Mouse (Mus musculus) thymus, postnatal 0 days (tissue): ENCODE measurements around the gene Nell2. TPM values are rescaled to one million over a fixed set of nuclear protein-coding genes. Genes with fewer than 3 reads are reported as not detected.
"Not testable (repeated sequence)": the region's sequence is repeated elsewhere in the genome, so short reads cannot be mapped to it uniquely, and the experiment has no call there.

Experiments used
- DNase-seq: peaks from one replicate; pipeline ENCODE4 v3.0.0-alpha.2; 2015; ENCODE audit warnings: low spot score
- polyA plus RNA-seq: library from polyadenylated mRNA; unstranded; fragments of >200 nt; fragmentation: Nextera tagmentation; extraction: Ambion mirVana; gene quantifications from 2 replicates; pipeline ENCODE4 v1.2.1, GENCODE M21; 2015

Nell2 gene
- polyA plus RNA-seq, 1 experiment from 2014 or later: 4.7 TPM

DNA sequence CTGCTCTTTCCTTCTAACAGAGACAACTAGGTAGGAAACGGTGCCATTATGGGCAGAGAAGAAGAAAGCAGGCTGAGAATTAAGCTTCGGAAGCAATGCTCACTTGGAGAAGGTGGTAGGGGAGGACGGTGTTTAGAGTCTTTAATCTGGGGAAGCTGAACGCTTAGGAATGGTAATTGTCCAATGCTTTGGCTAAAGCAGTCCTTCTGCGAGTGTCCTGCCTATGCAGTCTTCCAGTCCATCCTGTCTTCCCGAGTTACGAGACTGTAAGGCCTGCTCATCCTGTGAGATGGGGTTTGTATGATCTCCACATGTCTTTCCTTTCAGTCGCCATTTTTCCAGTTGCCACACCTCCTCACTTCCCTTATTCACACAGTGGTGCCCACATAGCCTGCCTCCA lies 284.5 kb downstream of the Nell2 start:
- no peak for DNase-seq

DNA sequence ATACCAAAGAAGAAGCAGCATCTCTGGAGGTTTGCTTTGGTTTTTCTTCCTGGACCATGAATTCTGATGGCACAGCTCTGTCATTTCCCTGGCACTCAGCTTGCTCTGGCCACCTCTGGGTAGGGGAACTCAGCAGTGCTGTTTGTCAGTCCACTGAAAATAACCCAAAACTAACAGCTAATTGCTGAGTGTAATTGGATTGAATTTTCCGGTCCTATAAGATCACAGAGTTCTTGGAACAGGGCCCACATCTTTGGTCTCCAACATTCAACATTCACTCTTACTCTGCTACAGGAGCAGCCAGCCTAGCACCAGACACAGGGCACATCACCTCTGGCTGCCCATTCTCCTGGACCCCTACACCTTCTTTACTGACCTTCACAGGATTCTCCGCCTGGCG lies 287.2 kb downstream of the Nell2 start:
- DNase-seq: no peak

DNA sequence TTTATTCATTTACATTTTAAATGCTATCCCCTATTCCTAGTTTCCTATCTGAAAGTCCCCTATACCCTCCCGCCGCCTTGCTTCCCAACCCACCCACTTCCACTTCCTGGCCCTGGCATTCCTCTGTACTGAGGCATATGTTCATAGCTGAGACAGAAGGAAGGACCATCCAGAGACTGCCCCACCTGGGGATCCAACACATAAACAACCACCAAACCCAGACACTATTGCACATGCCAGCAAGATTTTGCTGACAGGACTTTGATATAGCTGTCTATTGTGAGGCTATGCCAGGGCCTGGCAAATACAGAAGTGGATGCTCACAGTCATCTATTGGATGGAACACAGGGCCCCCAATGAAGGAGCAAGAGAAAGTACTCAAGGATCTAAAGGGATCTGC lies 291.3 kb downstream of the Nell2 start:
- not testable (repeated sequence) for DNase-seq

DNA sequence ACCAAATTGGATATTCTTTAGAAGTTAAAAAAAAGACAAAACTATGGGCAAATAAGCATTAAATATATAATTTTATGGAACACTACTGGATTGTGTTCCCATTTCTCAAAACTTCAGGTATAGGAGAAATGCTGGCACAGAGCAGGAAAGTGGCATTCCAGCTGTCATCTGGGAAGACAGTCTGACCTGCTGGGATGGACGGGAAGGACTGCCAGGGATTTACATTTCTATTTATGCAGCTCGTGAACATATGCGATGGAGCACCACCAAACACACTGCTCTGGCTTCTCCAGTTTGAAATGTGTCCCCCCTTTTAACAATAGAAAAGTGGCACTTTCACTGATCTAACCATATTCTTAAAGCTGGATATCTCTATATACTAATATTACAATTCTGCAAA lies 291.9 kb downstream of the Nell2 start:
- DNase-seq: no peak

DNA sequence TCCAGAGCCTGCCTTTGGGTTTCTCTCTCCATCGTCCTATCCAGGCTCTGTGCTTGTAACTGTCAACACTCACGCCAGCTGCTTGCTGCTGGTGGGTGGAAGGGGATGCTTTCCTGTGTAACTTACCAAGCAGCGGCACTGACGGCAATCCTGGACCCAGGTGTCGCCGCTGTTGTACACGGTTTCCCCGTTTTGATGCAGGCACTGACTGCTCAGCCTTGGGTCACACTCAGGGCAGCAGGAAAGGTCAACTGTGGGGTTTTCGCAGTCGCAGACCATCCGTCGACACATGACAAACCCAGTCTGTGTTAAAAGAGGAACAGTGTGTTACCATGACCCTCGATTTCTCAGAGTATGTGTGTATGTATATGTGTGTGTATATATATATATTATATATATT lies 297.2 kb downstream of the Nell2 start:
- DNase-seq: no peak

DNA sequence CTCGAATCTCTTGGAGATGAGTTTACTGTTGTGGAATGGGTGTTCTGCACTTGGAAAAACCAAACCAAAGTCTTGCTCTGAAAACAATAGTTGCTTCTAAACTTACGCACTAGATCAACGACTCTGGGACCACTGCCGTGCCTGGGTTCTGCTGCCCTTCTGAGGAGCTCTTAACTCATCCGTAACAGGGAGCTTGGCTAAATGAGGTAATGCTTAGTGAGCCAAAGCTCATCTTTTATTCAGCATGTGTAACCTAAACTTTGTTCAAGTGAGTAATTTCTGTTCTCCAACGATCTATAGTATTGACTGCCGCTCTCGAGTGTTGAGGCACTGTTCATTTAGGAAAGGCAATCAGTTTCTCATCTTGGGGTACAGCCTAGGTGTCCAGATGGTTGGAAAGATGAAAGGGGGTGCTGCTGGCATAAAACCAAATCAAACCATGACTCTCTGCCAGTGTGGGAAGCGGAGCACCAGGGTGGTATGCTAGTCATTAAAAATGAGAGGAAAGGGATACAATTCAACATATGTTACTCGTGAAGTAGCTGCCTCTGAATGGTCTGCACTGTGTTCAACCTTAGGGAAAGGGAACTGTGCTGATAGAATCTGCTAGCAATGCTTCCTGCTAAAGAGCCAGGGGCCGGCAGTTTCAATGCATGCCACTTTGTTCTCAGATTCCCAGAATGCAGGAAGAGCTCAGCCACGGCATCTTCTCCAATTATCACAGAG lies 311.6 kb downstream of the Nell2 start:
- no peak for DNase-seq

DNA sequence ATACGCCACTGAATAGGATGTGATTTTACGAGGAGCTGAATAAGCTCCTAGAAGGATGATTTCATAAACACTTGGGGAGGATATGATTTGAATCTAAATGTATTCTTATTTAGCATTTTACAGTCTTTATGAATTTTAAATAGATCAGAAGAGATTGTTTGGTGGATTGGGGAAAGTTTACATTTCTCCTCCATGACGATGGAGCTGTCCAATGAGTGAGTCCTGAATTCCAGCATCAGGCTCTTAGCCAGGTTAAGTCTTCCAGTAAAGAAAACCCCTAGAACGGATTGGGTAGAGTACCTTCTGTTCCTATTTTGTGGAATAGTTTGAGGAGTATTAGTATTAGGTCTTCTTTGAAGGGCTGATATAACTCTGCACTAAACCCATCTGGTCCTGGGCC lies 317.8 kb downstream of the Nell2 start:
- no peak for DNase-seq

DNA sequence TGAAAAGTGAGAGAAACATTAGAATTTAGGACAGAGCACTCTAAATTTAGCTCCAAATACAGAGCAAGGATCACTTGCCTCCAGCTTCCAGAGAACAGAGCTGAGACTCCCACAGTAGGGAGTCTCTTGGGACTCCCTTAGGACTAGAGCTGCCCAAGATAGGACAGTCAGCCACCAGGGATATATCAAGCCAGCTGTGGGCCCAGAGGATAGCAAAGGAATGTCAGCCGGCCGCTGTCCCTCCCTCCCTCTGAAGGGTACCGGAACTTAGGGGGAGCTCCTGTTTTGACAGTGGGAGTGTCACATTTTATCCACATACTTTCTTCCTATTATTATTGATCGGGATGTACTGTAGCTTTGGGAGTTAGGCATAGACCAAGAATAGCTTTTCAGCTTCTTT lies 319.2 kb downstream of the Nell2 start:
- DNase-seq: no peak

DNA sequence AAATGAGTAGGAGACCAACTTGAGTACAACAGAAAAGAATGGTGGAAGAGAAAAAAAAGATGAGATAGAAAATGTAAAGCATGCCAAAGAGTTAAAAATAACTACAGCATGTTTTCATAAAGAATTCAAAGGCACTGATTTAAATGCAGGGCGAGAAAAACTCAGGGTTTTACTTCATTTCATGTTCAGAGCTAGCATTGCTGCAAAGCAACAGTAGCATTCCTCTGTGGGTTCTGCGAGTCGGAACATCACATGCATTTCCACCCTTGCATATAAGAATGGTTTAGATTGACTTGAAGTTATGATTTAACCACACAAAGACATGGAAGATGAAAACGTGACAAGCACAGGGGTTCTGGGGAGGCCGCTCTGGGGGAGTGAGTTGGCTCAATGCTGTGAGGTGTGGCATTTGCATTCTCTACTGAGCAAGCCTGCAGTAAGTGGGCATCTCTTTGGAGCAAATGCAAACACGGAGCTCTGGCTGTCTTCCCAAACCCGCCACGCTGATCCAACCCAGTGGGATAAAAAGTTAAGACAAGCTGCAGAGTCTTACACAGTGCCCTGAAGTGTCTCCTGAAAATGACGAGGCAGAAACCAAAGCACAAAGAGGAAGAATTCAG lies 334.6 kb downstream of the Nell2 start:
- DNase-seq: no peak

DNA sequence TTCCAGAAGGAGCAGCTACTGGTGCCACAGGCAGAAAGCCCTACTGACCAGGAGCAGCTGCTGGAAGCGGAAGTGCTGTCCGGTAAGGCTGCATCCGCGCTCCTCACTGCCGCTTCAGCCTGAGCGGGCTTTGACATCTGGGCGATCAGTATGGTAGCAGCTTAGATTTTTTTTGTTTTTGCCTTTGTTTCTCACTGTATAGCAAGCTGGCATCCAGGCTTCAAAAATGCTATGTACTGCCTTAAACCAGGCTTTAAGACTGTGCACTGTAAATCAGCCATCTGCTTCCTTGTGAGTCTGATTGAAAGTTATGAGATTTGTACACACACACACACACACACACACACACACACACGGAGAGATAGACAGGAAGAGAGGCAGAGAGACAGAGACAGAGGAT lies 335.4 kb downstream of the Nell2 start:
- DNase-seq: no peak

DNA sequence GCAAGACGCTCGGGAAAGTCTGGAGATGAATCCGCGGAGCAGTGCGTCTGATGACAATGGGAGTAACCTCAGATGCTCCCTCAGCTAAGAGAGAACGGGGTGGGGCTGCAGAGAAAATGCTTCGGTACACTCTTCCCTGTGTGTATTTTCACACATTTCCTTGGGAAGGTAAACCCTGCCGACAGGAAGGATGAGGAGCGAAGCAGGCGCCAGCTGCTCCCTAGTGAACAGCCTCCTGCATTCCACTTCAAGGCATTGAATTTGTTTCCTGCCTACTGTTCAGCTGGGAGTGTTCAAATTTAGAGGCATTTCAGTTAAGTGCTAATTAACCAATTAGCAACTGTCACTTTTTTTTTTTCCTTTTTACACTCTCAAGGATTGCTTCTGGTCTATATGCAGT lies 342.1 kb downstream of the Nell2 start:
- no peak for DNase-seq

DNA sequence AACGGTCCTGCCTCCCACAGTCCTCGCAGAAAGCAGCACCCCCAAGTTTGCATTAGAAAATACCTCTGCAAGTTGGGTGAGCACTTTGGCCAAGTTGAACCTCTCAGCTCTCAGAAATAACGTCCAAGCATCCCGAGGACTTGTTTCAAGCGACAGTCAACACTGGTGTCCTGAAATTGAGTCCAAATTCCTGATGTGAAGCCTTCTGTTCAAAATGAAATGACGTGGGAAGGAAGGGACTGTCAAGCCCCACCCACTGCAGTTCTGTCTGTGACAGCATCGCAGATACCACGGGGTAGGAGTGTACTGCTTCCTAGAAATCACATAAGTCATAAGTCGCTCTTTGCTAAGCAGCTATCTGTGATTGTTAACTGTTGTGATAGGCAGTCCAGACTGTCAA lies 342.9 kb downstream of the Nell2 start:
- DNase-seq: no peak

DNA sequence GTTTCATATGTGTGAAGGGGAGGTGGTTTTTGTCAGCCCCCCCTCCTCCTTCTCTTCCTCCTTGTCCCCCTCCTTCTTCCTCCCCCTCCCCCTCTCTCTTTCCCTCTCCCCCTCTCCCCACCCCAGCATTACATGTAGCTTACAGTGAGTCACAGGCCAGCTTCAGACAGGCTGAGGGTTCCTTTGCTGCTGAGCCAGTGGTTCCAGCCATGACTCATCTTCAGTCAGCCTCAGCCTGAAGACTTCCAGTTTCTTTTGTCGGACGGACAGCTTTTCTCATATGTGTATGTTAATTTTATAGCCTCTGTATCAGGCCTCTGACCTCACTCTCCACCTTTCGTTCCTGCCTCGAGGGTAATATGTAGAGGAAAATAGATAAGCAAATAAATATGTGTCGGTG lies 344.9 kb downstream of the Nell2 start:
- DNase-seq: no peak

DNA sequence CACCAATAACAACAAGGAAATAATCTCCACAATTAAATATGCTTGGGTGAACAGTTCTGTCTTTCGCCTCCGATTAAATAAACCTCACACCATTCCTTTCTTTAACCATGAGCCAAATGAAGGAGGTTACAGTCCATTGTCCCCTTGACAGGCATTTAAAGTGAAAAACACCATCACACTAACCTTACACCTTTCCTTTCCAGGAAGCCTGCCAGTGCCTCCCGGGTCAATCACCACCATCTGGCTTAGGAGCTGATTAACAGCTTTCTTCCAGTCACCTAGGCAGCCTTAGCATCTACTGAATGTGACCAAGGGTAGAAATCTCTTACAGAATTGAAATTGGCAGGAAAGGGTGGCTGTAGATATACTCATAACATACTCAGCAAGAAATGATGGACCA lies 371.5 kb downstream of the Nell2 start:
- DNase-seq: no peak

DNA sequence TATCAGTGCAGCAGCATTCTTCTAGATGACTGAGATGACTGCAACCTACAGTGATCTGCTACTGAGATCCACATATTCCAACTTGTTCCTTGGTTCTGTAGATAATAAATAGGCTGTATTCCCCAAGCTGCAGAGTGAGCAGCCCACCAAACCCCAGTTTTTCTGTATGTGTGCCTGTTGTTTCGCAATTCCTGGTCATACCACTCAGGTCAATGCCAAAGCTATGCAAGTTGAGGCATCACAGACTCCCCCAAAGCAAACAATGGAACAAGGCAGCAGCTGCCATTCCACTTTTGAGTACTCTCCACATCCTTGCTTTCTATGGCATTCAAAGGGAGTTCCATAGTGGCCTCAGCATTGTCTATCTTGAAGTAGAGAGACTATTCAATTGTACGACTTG lies 383.2 kb downstream of the Nell2 start:
- no peak for DNase-seq

DNA sequence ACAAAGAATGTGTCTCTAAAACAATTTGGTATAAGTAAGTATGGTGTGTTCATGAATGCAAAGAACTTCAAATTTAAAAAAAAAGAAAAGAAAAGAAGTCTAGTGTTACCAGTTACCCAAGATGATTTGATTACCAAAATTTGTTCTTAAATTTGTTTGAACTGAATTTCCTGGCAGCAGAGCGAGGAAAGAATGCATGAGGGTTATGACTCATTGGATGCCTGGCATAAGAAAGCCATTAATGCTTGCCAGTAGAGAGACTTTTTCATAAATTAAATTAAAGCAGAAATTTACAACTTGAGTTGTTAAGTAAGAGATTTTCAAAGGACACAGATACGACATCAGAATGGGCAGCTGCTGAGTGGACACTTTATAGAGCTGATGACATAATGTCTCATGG lies 384.2 kb downstream of the Nell2 start:
- no peak for DNase-seq

DNA sequence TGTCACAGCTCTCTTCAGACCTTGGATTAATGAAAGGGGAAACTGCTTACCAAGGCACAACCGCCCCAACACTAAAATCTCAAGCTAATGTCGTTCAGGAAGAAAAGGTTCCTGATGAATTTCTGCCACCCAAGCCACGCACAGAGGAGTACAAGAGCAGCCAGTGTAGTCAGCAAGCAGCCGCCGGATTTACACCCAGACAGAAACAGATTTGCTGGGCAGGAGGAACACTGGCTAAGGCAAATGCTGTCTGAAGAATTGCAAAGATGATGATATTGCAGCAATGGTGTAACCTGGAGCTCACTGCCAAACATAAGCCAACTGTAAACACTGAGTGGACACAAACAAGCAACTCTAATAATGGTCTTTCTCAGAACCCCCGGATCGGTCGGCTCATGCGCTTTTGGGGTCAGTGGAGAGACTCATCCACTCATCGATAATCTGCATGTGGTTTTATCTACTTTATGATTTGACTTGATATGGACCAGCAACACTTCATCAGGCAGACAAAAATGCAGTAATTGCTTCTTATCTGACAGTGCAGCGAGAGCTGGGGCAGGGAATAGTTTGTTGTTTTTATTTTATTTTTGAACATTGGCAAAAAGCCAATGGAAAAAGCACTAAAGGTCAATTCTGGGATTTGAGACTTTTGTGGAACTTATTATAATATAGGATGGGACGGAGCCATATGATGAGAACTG lies 389.5 kb downstream of the Nell2 start:
- DNase-seq: no peak

DNA sequence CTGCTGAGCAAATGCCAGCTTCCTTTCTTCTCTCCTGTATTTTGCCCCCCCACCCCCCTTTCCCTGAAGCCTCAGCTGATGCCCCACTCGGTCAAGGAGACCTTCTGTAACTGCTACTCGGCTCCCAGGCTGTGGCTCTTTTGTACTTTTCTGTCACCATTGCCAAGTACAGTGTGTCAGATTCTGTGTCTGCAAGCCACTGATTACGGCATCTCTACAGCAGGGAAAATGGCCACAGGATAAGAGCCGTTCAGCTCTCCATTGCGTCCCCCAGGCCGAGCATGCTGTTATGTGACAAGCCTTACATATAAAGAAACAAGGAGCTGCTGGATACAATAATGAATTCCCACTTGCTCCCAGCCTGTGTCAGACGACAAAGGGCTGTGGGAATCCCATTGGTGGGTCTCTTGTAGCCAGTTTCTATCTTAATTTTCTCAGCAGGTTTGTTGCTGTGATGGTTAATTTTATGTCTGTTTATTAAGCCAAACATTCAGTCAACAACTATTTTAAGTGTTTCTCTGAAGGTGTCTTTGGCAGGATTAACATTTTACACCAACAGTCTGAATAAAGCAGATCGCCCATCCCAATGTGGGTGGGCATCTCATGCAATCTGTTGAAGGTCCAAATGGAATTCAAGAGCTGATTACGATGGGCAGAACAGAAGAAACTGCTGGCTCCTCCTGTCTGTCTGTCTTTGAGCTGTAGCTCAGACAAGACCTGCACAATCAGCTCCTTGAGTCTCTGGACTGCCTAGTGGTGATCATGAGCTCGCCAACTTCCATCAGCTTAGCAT lies 391.1 kb downstream of the Nell2 start:
- no peak for DNase-seq

DNA sequence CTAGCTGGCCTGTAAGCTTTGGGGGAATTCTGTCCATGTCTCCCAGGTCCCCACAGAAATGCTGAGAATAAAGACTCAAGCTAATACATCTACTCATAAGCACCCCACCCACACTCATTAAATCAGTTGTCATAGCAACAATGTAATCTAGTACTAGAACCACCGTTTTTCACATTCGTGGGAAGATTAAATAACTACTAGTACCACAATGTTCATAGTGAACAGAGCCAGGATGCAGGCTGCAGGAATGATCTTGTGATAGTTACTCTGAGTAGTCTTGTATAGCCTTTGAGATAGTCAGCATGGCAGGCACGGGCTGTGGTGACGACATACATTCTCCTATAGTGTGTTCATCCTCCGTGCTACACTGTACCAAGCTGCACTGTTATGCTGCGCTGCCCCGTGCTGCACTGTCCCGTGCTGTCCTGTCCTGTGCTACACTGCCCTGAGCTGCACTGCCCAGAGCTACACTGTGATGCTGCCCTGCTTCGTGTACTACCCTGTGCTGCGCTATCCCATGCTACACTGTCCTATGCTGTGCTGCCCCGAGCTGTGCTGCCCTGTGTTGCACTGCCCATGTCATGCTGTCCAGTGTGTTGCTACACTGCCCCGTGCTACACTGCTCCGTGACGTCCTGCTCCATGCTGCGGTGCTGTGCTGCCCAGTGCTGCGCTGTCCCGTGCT lies 392.3 kb downstream of the Nell2 start:
- no peak for DNase-seq

DNA sequence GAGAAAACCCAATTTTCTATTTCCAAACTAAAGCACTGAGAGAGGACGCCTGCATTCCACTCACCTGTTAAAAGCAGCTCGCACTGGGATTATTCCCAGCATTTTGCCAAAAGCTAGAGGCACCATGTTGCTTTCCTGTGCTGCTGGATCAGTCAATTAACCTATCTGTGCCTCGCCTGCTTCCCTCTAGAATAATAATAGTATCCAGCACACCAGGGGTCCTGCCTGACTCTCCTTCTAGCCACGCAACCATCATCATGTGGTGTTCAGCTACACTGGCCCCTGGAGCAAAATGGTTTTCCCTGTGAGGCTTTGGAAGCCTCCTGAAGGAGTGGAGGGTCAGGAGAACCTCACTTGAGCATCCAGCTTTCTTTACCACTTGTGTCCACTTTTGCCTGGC lies 397.0 kb downstream of the Nell2 start:
- DNase-seq: no peak

DNA sequence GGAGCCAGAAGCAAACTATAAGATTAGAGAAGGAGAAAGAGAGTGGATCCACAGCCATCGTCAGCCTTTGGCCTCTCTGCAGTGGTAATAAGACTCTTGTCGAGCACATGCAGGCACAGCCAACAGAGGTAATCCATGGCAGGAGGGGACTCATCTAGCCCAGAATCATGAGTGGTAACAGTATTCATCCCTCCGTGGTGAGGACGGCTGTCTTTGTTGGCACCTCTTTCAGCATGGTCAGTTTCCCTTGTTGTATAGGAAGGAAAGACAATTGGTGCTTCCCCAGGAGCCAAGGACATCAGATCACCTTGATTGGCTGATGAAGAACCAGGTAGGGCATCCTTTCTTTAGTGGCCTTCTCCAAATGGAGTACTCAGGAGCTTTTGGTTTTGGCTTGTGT lies 419.7 kb downstream of the Nell2 start:
- DNase-seq: no peak
